Mouse (Mus musculus) heart, embryonic 11.5 days (tissue): ENCODE results near the gene Fxyd3. TPM values are rescaled to one million over a fixed set of nuclear protein-coding genes. Genes with fewer than 3 reads are reported as not detected.

ENCODE experiments used
- ATAC-seq: fragments of 200-750 bp; cut with Nextera tagmentation; replicated peaks from 2 replicates; pipeline ENCODE4 v1.8.0; 2017; ENCODE audit warnings: moderate library complexity; ENCODE audit not compliant: insufficient number of reproducible peaks, low FRiP score, low TSS enrichment
- H3K27ac ChIP-seq: fragments of 300-500 bp; sonication (generic); 2 replicates; pipeline ENCODE4 v1.5.1; 2014; ENCODE audit warnings: mild to moderate bottlenecking, low read depth, low read length
- H3K27me3 ChIP-seq: fragments of 300-500 bp; sonication (generic); 2 replicates; pipeline ENCODE4 v1.6.1; 2014; ENCODE audit warnings: mild to moderate bottlenecking, low read length, mixed read lengths; ENCODE audit not compliant: control insufficient read depth, insufficient read depth
- H3K36me3 ChIP-seq: fragments of 300-500 bp; sonication (generic); 2 replicates; pipeline ENCODE4 v1.6.1; 2014; ENCODE audit warnings: mild to moderate bottlenecking, low read length, moderate library complexity, mixed read lengths; ENCODE audit not compliant: control insufficient read depth, insufficient read depth
- H3K4me1 ChIP-seq: fragments of 300-500 bp; sonication (generic); 2 replicates; pipeline ENCODE4 v1.6.1; 2014; ENCODE audit warnings: low read length; ENCODE audit not compliant: control insufficient read depth, insufficient read depth
- H3K4me2 ChIP-seq: fragments of 300-500 bp; sonication (generic); 2 replicates; pipeline ENCODE4 v1.6.1; 2014; ENCODE audit warnings: mild to moderate bottlenecking, moderate library complexity
- H3K4me3 ChIP-seq: fragments of 300-500 bp; sonication (generic); 2 replicates; pipeline ENCODE4 v1.5.1; 2014; ENCODE audit warnings: low read depth, low read length
- H3K9ac ChIP-seq: fragments of 300-500 bp; sonication (generic); 2 replicates; pipeline ENCODE4 v1.6.1; 2014; ENCODE audit warnings: mild to moderate bottlenecking, low read depth, low read length, moderate library complexity
- H3K9me3 ChIP-seq: fragments of 300-500 bp; sonication (generic); replicated peaks from 2 replicates; pipeline ENCODE4 v1.6.1; 2016; ENCODE audit warnings: low read length; ENCODE audit not compliant: control insufficient read depth
- WGBS: fragments of 180-500 bp; shearing (Covaris S2); extraction: QIAGEN DNeasy Blood & Tissue Kit; methylation state at CpG from one replicate; pipeline ENCODE4 v1.1.7; 2014; ENCODE audit not compliant: insufficient replicate concordance; 5-methylcytosine and 5-hydroxymethylcytosine counted together
- polyA plus RNA-seq: library from polyadenylated mRNA; unstranded; fragments of >200 nt; fragmentation: Nextera tagmentation; extraction: Ambion mirVana; gene quantifications from 2 replicates; pipeline ENCODE4 v1.2.1, GENCODE M21; 2014

Gene Fxyd3
- polyA plus RNA-seq, 1 experiment from 2014 or later, result 1.8 TPM

DNA sequence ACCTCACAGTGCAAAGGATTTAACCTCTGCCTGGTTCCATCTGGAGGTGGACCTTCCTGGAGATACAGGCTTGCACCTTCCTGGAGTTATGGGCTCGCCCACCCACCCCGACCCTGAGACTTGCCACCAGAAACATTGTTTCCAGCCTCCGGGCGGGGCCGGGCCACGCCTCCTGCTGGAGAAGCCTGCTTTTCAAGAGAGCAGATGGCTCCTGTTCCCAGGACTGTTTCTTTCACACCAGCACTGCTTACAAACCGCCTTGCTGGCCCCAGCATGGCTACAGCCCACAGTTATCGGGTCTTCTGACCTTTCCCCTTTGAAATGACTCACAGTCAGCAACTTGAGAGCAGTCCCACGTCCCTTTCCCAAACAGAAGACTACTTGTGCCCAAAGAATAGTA, 4.2 kb downstream of the Fxyd3 start:
- Histone ChIP-seq H3K9me3 (no peaks in the 10 kb centered on the region), H3K9ac (no peak overlapping the region), H3K27ac (no peak overlapping the region), H3K4me1 (no peaks in the 10 kb centered on the region; the same call in 1 of the 2 replicates), H3K4me3 (no peak overlapping the region), H3K36me3 (no peaks in the 10 kb centered on the region), H3K4me2 (no peak overlapping the region), H3K27me3 (peaks cover 2% of the 10 kb centered on the region; the same call in 1 of the 2 replicates)
- 53% methylated on average over 9 of the region's 9 CpGs for WGBS
- ATAC-seq, result no peak

DNA sequence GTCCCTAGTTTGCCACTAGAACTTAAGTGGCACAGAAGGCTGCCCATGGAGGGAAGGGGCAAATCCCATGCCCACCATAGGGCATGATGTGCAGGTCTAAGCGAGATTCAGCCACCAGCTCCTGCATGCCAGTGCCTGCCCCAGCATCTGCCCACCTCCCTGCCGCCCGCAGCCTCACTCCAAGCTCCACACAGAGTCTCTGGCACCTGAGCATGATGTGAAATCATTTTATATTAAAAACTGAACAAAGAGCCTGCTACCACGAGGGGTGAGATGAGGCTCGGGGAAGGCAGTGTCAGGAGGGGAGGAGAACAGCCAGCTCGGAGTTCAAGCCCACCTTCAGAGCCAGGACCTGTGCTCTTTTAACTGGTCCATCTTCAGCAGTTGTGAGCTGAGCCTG, 6.2 kb downstream of the Fxyd3 start:
- Histone ChIP-seq H3K27ac (no peak overlapping the region), H3K4me1 (no peaks in the 10 kb centered on the region; the same call in 1 of the 2 replicates), H3K4me2 (no peak overlapping the region), H3K4me3 (no peak overlapping the region), H3K9me3 (no peaks in the 10 kb centered on the region), H3K27me3 (0 out of 2 replicates have a peak, but pooled peaks cover 2% of the 10 kb centered on the region), H3K36me3 (no peaks in the 10 kb centered on the region), H3K9ac (no peak overlapping the region)
- 80% methylated on average over 6 of the region's 6 CpGs for WGBS
- ATAC-seq, result no peak

DNA sequence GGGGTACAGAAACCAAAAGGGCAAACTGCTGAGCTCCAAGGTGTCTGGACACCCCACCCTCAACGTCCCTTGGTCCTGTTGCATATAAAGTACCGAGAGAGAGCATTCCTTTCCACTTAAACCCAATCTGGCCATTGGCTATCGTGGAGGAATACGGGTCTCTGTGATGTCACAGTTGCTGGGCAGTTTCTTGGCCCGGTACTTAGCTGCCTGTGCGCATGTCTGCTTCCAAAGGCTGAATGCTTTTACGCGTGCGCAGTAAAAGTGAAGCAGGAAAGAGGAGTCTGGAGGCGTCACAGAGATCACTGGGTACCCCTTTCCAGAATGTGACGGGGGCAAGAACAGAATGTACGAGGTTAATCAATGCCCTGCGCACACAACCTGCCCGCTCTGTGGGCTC, 7.0 kb downstream of the Fxyd3 start:
- no peaks in the 10 kb centered on the region; the same call in 1 of the 2 replicates for H3K4me1 ChIP-seq
- H3K27ac ChIP-seq, result no peak overlapping the region
- no peak for ATAC-seq
- H3K36me3 ChIP-seq, result no peaks in the 10 kb centered on the region
- WGBS, result 83% methylated on average over 14 of the region's 14 CpGs
- H3K27me3 ChIP-seq, result 0 out of 2 replicates have a peak, but pooled peaks cover 2% of the 10 kb centered on the region
- H3K9ac ChIP-seq, result no peak overlapping the region
- no peak overlapping the region for H3K4me3 ChIP-seq
- no peaks in the 10 kb centered on the region for H3K9me3 ChIP-seq
- no peak overlapping the region for H3K4me2 ChIP-seq

DNA sequence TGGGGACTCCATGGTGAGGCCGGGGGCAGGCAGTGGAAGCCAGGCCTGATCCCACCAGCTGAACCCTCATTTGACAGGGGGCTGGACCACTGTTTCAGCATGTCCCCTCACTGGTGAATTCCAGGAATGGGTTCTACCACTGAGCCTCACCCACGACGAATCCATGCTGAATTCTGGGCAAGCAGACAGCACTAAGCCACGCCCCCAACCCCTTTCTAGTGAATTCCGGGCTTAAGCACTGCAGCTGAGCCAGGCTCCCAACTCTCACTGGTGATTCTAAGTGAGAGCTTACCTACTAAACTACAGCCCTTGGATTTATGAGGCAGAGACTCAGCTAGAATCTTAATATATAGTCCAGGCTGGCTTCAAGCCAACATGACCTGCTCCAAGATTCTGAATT, 8.7 kb downstream of the Fxyd3 start:
- Histone ChIP-seq H3K27ac (no peak overlapping the region), H3K4me1 (no peaks in the 10 kb centered on the region; the same call in 1 of the 2 replicates), H3K36me3 (no peaks in the 10 kb centered on the region), H3K27me3 (0 out of 2 replicates have a peak, but pooled peaks cover 2% of the 10 kb centered on the region), H3K9ac (no peak overlapping the region), H3K4me2 (no peak overlapping the region), H3K9me3 (no peaks in the 10 kb centered on the region), H3K4me3 (no peak overlapping the region)
- 35% methylated on average over 5 of the region's 5 CpGs for WGBS
- ATAC-seq, result no peak

DNA sequence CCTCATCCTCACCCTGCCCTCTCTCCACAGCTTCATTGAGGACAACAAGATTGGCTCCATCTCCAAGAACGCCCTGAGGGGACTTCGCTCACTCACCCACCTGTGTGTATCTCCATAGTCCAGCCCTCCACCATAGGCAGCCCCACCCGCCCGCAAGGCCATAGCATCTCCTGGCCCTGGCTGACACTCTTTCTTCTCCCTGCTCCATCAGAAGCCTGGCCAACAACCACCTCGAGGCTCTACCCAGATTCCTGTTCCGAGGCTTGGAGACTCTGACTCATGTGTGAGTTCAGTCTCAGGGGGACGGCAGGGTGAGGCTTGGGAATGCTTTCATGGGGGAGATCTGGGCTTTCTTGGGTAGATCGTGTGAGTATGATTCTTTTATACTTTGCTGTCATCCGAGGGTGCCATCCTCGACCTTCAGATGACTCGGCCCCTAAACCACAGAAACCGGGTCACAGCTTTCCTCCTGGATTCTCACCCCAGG, 13.4 kb downstream of the Fxyd3 start:
- no peaks in the 10 kb centered on the region for H3K27me3 ChIP-seq
- no peaks in the 10 kb centered on the region for H3K9me3 ChIP-seq
- H3K9ac ChIP-seq, result no peak overlapping the region
- 81% methylated on average over 12 of the region's 12 CpGs for WGBS
- no peak for ATAC-seq
- H3K27ac ChIP-seq, result no peak overlapping the region
- H3K4me3 ChIP-seq, result no peak overlapping the region
- H3K36me3 ChIP-seq, result no peaks in the 10 kb centered on the region
- no peak overlapping the region for H3K4me2 ChIP-seq
- H3K4me1 ChIP-seq, result no peaks in the 10 kb centered on the region

DNA sequence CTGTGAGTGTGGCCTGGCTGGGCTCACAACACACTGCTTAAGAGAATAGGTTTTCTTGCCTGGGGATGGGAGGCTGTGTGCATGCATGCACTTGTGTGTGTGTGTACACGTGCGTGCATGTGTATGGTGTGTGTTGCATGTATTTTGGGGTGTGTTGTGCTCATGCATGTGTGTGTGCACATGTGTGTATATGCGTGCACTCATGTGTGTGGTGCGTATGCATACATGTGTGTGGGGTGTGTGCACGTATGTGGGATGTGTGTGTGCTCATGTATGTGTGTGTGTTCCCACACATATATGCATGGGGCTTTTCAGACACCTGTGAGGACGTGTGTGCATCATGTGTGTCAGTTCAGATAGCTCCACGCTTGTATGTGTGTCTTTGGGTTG, 15.9 kb downstream of the Fxyd3 start:
- H3K9me3 ChIP-seq, result no peaks in the 10 kb centered on the region
- no peak overlapping the region for H3K4me2 ChIP-seq
- H3K4me3 ChIP-seq, result no peak overlapping the region
- ATAC-seq, result no peak
- H3K36me3 ChIP-seq, result no peaks in the 10 kb centered on the region
- H3K4me1 ChIP-seq, result 0 out of 2 replicates have a peak, but pooled peaks cover 3% of the 10 kb centered on the region
- no peaks in the 10 kb centered on the region for H3K27me3 ChIP-seq
- H3K27ac ChIP-seq, result no peak overlapping the region
- 82% methylated on average over 7 of the region's 7 CpGs for WGBS
- H3K9ac ChIP-seq, result no peak overlapping the region

DNA sequence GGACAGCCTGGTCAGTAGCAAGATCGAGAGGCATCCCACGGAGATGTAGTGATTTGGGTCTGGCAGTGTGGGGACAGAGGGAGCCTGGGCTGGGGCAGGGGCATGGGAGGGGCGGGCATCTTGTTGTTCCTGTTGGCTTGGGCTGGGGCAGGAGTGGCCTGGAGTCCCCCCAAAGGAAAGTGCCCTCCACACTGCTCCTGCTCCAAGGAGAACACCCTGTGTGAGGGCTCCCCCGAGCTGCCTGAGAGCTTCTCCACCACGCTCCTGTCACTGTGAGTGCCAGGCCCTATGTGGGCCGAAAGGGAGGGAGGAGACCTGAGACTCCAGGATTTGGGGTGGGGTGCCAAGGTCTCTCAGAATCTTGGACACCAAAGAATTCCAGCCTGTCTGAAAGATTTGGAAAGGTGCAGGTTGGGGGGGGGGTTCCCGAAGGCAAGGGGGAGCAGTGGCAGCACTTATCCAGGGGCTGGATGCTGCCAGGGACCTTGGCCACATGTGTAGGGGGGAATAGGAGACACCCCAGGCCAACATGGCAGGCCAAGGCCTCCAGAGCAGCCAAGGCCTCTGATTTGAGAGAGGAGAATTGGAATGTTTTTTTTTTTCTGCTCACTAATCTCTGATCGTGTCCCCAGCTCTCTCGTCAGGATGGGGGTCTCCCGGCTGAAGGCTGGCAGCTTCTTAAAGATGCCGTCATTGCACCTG, 16.4 kb downstream of the Fxyd3 start:
- no peak overlapping the region for H3K9ac ChIP-seq
- no peak for ATAC-seq
- H3K4me3 ChIP-seq, result no peak overlapping the region
- no peak overlapping the region for H3K27ac ChIP-seq
- peaks cover 8% of the 10 kb centered on the region; the same call in 1 of the 2 replicates for H3K4me1 ChIP-seq
- no peaks in the 10 kb centered on the region for H3K9me3 ChIP-seq
- no peaks in the 10 kb centered on the region for H3K27me3 ChIP-seq
- 59% methylated on average over 11 of the region's 11 CpGs for WGBS
- no peak overlapping the region for H3K4me2 ChIP-seq
- no peaks in the 10 kb centered on the region for H3K36me3 ChIP-seq

DNA sequence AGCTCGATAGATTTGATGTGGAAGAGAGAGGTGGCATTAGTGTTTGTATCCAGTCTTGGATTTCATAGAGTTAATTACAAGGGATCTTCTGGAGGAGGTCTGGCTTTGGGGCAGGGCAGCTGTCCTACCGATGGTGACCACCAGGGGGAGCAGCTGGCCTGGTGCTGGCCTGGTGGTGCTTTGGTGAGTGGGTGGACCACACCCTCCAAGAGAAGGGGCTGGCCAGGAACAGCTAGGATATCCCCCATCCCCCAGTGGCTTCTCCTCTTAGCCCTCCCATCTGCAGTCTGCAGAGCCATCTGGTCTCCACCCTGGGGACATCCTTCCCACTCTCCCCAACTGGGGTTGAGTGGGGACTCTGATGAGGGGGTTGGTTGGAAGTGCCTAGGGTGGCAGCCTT, 17.4 kb downstream of the Fxyd3 start, which contains the start of gene Lgi4:
Gene Lgi4, plus strand, starts transcription at position 235 of the 400 bp plus-strand sequence.
- Histone ChIP-seq H3K4me3 (no peak within 1 kb of the TSS), H3K9ac (no peak within 1 kb of the TSS), H3K36me3 (no peaks in the 10 kb centered on the region), H3K27me3 (no peaks in the 10 kb centered on the region), H3K27ac (no peak within 1 kb of the TSS), H3K4me1 (peaks cover 8% of the 10 kb centered on the region; the same call in 1 of the 2 replicates), H3K4me2 (no peak within 1 kb of the TSS), H3K9me3 (no peaks in the 10 kb centered on the region)
- ATAC-seq, result peak; percentile 23; the same call in 1 of the 2 replicates
- WGBS, result 0% methylated on average over 2 of the region's 2 CpGs

DNA sequence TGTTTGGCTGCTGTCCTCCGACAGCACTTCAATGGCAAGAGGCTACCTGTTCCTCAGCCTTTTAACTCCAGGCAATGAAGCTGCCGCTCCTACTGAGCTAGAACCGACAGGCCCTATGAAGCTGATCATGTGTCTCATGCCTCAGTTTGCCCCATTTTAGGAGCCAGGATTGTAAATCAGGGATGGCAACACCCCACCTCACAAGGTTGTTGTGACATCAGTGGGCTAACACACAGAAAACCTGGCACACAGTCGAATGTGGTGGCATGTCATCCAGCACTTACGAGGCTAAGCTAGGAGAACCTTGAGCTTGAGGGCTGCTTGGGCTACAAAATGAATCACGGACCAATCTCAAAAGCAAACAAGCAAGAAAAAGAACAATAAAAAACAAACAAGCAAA, 18.3 kb downstream of the Fxyd3 start:
- Histone ChIP-seq H3K9me3 (no peaks in the 10 kb centered on the region), H3K27me3 (no peaks in the 10 kb centered on the region), H3K4me2 (no peak overlapping the region), H3K36me3 (no peaks in the 10 kb centered on the region), H3K9ac (no peak overlapping the region), H3K4me1 (peaks cover 11% of the 10 kb centered on the region), H3K27ac (no peak overlapping the region), H3K4me3 (no peak overlapping the region)
- WGBS, result 76% methylated on average over 6 of the region's 6 CpGs
- no peak for ATAC-seq
